Mouse (Mus musculus): ENCODE results near the gene Agpat1.

Gene Agpat1

DNA sequence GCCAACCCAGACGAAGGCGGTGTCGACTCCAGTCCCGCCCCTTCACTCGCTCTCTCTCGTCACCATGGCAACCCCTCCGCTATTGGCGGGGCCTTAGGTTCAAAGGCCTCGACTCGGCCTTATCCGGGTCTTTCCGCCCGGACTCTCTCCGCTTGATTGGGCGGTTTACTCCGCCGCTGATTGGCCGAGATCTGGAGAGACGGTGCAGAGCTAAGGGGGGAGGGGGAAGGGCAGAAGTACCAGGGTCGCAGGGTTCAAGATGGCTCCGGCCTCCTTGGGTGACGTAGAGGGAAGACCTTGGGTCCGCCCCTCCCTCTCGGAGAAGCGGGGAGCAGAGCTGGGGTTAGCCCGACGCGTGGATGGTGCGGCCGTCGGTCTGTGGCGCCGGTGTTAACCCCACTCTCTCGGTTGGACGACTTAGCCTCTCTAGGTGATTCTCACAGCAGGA is at the start of gene Agpat1:
Gene Agpat1, plus strand, starts transcription at position 202 of the 448 bp plus-strand sequence.
- DNase-seq (ENCODE audit: low read depth, low spot score): no peak

DNA sequence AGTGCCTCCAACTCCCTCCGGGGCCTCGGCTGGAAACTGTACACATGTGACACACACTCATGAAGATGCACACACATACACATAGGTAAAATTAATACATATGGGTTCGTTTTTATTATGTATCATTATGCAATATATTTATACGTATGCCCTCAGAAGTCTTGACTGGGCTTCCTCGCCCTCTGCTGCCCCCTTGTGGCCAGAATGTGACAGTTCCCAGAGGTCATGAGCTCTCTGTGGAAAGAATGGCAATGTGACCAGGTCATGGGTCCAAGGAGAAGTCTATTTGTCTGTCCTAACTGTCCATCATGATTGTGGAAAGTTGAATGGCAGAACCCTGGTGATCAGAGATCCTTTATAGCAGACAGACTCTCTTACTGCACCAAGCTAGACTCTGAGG is 48.6 kb upstream of the Agpat1 start:
- no peak for DNase-seq (ENCODE audit: low read depth, low spot score)

DNA sequence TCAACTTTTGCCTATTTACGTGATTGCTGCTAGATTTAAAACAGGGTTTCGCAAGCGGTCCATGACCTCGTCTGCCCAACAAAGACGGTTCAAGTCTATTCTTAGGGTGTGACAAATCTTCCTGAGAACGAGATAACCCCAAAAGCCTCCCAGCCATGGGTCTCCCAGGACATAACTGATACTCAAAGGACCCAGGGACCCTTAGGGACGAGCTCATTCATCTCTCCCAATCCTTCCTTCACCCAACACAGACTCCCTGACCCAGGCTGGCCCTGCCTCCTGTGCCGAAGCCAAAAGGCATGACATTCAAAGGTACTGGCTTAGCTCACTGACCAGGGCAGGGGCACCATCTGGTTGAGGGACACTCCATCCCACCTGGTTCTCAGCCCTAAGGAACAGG is 47.7 kb upstream of the Agpat1 start:
- no peak for DNase-seq (ENCODE audit: low read depth, low spot score)

DNA sequence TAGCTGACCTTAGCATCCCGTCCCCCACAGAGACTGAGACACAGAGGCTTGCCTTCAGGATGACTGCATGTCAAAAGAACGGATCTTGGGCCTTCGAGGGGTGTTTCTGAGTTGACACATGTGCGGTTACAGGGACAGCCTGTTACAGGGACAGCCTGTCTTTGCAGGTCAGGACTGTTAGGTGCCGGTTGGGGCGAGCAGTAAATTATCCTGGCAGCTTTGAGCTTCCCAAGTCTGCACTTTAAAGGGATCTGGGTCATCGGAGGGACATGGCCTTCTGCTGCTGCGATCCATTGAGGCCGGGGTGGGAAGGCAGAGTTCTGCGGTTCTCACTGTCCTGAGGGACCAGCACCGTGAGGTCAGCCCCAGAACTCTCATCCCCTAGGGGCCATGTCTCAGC is 46.7 kb upstream of the Agpat1 start:
- DNase-seq (ENCODE audit: low read depth, low spot score): no peak

DNA sequence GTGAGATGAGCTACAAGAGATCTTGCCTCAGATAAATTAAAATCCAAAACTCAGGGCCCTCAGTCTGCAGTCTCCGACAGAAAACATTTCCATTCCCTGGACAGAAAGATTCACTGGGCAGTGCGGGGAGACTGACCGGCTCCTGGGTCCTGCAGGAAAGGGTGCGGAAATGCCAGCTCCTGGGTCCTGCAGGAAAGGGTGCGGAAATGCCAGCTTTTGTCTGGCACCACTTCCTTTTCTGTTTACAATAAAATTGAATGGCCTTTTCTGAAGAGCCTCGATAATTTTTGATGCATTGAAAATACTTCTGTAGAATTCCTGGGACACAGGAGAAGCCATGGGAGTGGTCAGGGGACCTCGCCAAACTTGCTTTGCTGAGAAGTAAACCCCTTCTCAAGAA is 44.9 kb upstream of the Agpat1 start:
- DNase-seq (ENCODE audit: low read depth, low spot score): no peak

DNA sequence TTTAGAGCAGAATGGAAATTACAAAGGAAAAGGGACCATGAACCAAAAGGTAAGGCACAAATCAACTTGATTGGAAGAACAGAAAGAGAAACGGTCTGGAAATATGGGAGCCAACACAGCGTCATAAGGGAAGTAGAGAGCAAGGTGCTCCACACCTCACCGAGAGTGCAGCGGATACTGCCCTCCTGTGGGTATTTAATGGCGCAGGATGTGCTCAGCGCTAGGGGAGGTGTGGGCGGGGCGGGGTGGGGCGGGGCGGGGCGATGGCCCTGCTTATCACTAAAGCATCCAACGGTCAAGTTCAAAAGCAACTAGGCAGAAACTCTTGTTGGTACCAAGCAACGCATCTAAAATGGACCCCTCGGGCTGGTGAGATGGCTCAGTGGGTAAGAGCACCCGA is 44.2 kb upstream of the Agpat1 start:
- DNase-seq (ENCODE audit: low read depth, low spot score): no peak

DNA sequence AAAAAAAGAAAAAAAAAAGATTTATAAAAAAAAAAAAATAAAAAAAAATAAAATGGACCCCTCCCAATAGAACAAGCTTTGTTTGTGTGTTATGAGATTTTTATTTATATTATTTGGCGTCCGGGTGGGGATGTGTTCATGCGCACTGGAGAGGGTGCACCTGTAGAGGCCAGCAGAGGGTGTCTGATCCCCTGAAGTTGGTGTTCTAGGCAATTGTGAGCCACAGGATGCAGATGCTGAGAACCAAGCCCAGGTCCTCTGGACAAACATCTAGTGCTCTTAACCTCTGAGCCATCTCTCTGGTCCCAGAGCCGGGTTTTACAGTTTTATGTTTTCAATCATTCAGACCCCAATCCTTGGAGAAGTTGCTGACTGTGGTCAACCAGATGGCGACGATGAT is 43.6 kb upstream of the Agpat1 start:
- DNase-seq (ENCODE audit: low read depth, low spot score): no peak

DNA sequence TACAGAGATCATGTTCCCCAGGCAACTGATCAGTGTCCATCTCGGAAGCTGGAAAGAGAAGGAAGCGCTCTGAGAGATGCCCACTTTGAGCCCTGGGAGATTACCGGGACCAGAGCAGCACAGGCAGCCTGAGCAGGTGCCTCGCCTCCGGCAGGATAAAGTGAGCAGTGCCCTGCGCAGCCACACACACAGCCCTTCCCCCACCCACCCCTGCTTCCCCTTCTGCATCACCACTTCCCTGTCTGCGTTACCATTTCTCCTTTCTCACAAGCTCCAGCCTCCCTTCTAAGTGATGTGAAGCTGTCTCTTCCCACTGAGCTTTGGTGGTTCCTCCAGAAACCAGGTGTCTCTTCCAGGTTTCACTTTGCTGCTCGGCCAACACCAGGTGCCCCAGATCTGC is 42.9 kb upstream of the Agpat1 start:
- no peak for DNase-seq (ENCODE audit: low read depth, low spot score)

DNA sequence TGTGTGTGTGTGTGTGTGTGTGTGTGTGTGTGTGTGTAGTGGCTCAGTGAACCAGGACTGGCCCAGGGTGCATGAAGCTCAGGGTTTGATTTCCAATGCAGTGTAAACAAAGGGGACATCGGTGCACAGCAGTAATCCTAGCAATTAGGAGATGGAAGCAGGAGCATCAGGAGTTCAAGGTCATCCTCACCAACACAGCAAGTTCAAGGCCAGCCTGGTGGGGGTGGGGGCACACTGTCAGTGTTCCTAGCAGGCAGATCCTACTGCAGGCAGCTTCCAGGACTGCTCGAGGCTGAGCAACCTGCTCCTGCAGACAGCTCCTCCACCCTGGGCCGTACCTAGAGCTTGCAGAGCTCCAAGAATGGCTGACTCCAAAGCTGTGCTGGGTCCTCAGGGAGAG is 41.5 kb upstream of the Agpat1 start:
- peak; percentile 20 for DNase-seq (ENCODE audit: low read depth, low spot score)

DNA sequence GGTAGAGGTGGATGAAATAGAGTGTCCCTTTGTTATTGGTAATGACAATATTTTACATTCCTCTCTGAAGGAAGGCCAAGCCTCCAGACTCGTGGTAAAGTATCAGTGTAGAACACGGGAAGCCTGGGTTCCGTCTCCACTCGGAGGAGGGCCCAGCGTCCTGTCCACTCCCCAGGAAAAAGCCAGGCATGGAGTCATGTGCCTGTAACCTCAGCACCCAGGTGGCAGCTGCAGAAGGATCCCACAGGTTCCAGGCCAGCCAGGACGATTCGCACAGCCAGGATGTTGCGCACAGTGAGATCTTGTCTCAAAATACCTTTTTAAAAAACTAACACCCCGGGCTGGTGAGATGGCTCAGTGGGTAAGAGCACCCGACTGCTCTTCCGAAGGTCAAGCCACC is 40.7 kb upstream of the Agpat1 start:
- DNase-seq (ENCODE audit: low read depth, low spot score): no peak

DNA sequence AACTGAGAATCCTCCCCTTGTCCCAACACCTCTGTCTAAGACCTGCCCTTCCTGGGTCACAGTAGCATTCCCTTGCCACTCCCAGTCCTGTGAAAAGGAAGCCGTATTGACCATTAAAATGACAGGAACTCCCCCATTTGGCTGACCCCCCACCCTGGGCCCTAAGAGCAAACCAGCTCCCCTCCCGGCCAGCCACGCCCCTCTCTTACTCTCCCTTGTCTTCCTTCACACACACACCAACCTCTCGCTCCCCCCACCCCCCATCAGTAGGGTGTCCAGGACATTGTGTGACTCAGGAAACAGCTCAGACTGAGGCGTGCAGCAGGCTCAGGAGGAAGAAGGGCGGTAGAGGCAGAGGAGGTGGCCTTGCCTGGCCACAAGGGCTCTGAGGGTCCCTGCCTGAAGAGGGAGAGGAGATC is 40.0 kb upstream of the Agpat1 start, which contains the start of gene Notch4:
Gene Notch4, plus strand, starts transcription at position 266 of the 419 bp plus-strand sequence.
- DNase-seq (ENCODE audit: low read depth, low spot score): no peak

DNA sequence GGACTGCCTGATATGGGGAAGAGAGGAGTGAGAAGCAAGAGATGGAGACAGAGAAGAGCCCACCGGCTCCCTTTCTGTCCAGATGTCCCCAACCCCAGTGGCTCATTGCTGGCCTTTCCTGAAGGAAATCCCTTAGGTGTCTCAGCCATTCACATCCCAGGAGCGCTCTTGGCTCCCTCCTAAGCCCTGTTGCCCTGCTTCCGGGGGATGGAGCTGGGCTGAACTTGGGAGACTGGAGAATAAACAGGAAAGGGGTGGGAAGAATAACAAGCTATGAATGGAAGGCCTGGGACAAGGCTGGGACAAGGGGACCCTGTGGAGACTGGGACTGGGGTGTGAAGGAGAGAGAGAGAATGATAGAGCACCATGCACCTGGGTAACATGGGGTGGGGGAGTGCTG is 39.3 kb upstream of the Agpat1 start:
- DNase-seq (ENCODE audit: low read depth, low spot score): no peak

DNA sequence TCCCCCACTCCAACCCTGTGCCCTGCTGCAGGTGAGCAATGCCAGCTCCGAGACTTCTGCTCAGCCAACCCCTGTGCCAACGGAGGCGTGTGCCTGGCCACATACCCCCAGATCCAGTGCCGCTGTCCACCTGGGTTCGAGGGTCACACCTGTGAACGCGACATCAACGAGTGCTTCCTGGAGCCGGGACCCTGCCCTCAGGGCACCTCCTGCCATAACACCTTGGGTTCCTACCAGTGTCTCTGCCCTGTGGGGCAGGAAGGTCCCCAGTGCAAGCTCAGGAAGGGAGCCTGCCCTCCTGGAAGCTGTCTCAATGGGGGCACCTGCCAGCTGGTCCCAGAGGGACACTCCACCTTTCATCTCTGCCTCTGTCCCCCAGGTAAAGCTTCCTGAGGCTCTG is 36.8 kb upstream of the Agpat1 start:
- DNase-seq (ENCODE audit: low read depth, low spot score): no peak

DNA sequence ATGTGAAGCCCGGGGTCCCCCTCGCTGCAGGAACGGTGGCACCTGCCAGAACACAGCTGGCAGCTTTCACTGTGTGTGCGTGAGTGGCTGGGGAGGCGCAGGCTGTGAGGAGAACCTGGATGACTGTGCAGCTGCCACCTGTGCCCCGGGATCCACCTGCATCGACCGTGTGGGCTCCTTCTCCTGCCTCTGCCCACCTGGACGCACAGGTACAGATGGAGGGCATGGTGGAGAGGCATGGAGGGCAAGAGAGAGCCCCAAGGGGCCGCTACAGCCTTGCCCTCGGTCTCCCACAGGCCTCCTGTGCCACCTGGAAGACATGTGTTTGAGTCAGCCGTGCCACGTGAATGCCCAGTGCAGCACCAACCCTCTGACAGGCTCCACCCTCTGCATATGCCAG is 35.6 kb upstream of the Agpat1 start:
- no peak for DNase-seq (ENCODE audit: low read depth, low spot score)

DNA sequence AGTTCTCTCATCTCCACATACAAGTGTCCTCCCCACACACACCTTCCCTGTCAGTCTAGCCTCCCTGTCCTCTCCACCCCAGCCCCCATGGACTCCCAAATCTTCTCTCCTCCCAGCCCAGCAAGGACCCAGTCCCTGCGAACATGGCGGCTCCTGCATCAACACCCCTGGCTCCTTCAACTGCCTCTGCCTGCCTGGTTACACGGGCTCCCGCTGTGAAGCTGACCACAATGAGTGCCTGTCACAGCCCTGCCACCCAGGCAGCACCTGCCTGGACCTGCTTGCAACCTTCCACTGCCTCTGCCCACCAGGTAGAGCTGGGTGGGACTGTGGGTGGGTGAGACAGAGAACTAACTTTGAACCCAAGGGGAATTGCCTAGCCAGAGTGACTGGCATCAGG is 34.1 kb upstream of the Agpat1 start:
- no peak for DNase-seq (ENCODE audit: low read depth, low spot score)

DNA sequence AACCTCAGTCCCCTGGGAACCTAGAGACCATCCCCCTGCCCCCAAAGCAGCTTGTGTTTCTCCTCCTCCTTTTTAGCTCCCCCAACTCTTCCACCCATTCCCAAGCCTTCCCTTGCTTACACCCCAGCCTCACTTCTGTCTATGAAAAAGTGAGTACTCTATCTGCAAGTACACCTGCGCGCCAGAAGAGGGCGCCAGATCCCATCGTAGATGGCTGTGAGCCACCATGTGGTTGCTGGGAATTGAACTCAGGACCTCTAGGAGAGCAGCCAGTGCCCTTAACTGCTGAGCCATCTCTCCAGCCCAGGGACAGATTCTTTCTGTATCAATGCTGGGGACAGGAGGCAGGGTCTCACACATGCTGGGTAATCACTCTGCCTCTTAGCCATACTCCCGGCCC is 32.2 kb upstream of the Agpat1 start:
- no peak for DNase-seq (ENCODE audit: low read depth, low spot score)

DNA sequence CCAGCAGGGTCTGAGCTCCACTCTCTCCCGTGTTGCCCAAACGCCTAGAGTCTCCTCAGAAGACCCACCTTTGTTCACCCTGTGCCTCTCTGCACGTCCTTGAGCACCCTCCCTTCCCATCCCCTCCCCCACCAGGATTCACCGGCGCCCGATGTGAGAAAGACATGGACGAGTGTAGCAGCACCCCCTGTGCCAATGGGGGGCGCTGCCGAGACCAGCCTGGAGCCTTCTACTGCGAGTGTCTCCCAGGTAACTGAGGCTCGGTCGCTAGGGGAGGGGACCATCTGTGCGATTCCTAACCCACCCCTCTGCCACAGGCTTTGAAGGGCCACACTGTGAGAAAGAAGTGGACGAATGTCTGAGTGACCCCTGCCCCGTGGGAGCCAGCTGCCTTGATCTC is 31.7 kb upstream of the Agpat1 start:
- no peak for DNase-seq (ENCODE audit: low read depth, low spot score)

DNA sequence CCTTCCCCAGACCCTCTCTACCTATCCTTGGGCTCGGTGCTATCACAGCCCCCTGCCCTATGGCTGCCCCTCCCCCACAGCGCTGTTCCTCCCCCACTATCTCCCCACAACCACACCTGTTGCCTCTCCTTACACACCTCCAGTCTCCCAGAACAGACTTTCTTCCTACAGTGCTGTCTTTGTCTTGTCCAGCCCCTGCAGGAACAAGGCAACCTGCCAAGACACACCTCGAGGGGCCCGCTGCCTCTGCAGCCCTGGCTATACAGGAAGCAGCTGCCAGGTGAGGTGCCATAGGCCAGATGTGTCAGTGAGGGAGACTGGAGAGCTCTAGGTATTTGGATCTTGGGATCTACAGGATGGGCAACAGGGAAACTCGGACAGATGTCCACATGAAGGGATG is 27.5 kb upstream of the Agpat1 start:
- no peak for DNase-seq (ENCODE audit: low read depth, low spot score)

DNA sequence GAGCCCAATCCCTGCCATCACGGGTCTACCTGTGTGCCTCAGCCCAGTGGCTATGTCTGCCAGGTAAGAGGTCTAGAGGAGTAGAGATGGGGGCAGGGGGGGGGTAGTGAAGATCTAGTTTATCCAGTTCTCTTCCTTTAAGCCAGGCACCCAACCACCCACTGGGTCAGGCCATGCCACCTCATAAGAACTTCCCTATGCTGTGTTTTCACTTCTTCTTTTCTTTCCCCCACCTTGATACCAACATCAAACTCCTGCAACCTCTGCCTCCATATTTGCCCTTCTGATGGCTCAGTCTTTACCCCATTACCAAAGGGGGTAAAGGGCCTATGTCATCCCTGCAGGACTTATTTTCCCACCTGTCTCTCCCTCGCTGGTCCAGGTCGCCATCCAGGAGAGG is 26.0 kb upstream of the Agpat1 start:
- DNase-seq (ENCODE audit: low read depth, low spot score): no peak

DNA sequence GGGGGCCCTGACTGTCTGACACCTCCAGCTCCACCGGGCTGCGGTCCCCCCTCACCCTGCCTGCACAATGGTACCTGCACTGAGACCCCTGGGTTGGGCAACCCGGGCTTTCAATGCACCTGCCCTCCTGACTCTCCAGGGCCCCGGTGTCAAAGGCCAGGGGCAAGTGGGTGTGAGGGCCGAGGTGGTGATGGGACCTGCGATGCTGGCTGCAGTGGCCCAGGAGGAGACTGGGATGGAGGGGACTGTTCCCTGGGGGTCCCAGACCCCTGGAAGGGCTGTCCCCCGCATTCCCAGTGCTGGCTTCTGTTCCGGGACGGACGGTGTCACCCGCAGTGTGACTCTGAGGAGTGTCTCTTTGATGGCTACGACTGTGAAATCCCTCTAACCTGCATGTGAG is 21.5 kb upstream of the Agpat1 start:
- DNase-seq (ENCODE audit: low read depth, low spot score): no peak

DNA sequence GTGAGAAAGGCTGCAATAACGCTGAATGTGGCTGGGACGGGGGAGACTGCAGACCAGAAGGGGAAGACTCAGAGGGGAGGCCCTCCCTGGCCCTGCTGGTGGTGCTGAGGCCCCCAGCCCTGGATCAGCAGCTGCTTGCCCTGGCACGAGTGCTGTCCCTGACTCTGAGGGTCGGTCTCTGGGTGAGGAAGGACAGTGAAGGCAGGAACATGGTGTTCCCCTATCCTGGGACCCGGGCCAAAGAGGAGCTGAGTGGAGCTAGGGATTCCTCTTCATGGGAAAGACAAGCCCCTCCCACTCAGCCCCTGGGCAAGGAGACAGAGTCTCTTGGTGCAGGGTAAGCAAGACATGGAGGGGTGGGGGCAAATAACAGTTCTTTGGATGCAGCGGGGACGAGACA is 20.7 kb upstream of the Agpat1 start:
- DNase-seq (ENCODE audit: low read depth, low spot score): no peak

DNA sequence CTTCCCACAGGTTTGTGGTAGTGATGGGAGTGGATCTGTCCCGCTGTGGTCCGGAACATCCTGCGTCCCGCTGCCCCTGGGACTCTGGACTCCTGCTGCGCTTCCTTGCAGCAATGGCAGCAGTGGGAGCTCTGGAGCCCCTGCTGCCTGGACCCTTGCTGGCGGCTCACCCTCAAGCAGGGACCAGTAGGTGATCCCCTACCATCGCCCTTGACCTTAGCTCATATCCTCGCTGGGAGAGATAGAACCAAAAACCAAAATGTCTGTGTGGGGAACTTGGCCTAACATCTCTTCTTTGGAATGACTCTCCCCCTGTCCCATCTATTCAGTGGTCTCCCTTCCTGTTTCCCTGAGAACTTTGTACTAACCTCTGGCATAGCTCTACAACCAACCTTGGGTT is 20.2 kb upstream of the Agpat1 start:
- DNase-seq (ENCODE audit: low read depth, low spot score): no peak

DNA sequence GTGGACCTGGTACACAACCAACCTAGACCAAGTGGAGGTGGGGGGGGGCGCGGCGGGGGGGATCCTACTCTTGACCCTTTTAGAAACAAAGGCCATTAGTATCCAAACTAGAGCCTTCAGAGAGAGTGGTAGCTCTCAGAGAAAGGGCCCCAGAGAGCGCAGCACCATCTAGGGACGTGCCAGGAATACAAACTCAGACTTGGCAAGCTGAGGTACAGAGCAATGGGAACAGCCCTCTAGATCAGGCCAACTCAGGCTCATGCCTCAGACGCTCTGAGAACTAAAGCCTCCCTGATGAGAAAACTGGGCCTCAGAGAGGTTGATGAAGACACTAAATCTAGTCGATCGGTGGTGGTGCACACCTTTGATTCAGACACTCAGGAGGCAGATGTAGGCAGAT is 18.9 kb upstream of the Agpat1 start:
- DNase-seq (ENCODE audit: low read depth, low spot score): no peak

DNA sequence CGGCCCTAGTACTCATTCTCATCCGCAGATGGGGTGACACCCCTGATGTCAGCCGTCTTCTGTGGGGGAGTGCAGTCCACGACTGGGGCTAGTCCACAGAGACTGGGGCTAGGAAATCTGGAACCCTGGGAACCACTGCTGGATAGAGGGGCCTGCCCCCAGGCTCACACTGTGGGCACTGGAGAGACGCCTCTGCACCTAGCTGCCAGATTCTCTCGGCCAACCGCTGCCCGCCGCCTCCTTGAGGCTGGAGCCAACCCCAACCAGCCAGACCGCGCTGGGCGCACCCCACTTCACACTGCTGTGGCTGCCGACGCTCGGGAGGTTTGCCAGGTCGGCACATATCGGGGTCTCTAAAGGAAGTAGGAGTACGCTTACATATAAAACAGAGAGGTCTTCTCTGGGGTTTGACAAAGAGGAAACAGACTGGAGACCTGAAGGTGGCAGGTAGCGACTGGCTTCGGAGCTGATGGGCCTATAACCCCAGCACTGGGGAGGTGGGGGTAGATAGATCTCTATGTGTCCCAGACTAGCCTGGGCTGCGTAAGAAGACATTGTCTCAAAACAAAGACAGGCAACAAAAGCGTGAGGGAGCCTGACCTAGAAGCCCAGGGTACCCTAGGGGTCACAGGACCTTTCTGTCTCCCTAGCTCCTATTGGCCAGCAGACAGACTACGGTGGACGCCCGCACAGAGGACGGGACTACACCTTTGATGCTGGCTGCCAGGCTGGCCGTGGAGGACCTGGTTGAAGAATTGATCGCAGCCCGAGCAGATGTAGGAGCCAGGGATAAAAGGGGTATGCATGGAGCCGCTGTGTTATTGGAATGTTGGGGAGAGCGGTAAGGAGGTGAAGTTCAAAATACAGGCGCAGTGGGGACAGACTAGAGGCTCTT is 17.9 kb upstream of the Agpat1 start:
- DNase-seq (ENCODE audit: low read depth, low spot score): no peak

Data from WW6 (cell line).